Mouse (Mus musculus) heart, embryonic 14.5 days (tissue): ENCODE measurements at regions not wholly inside any gene's neighbourhood (a gene's known extent, or its start where the extent isn't known, plus 50 kb on each side); places are given as distances from the start of the nearest gene placed in this dataset.
"Not testable (repeated sequence)": the region's sequence is repeated elsewhere in the genome, so short reads cannot be mapped to it uniquely, and the experiment has no call there.

Experiments
- ATAC-seq: fragments of 200-750 bp; cut with Nextera tagmentation; 2 replicates; pipeline ENCODE4 v1.8.0; 2017; ENCODE audit warnings: low read depth, moderate TSS enrichment; ENCODE audit not compliant: insufficient number of reproducible peaks, insufficient read depth, low FRiP score
- H3K27ac ChIP-seq, 2 experiments: fragments of 200-500 bp in 1 of 2; fragments of 300-500 bp in 1 of 2; sonication (generic) in 1 of 2; replicated peaks in 1 of 2; 2 replicates each; pipeline ENCODE4 v1.5.1; 2012 to 2014; ENCODE audit warnings: low read depth in 2 of 2, low read length in 2 of 2, control low read depth in 1 of 2, mild to moderate bottlenecking in 1 of 2, mixed read lengths in 1 of 2; ENCODE audit not compliant: control insufficient read depth in 1 of 2, insufficient read depth in 1 of 2
- H3K27me3 ChIP-seq: fragments of 300-500 bp; sonication (generic); 2 replicates; pipeline ENCODE4 v1.6.1; 2014; ENCODE audit warnings: mild to moderate bottlenecking, low read length, control low read depth; ENCODE audit not compliant: control insufficient read depth, insufficient read depth
- H3K36me3 ChIP-seq: fragments of 300-500 bp; sonication (generic); 2 replicates; pipeline ENCODE4 v1.6.1; 2014; ENCODE audit warnings: mild to moderate bottlenecking, control low read depth, low read length, mixed read lengths; ENCODE audit not compliant: control insufficient read depth, insufficient read depth
- H3K4me1 ChIP-seq, 2 experiments: fragments of 200-500 bp in 1 of 2; fragments of 300-500 bp in 1 of 2; sonication (generic) in 1 of 2; 2 replicates each; pipeline ENCODE4 v1.6.1; 2012 to 2014; ENCODE audit warnings: low read length in 2 of 2, control low read depth in 1 of 2, mixed read lengths in 1 of 2; ENCODE audit not compliant: control insufficient read depth in 2 of 2, insufficient read depth in 2 of 2
- H3K4me2 ChIP-seq: fragments of 300-500 bp; sonication (generic); 2 replicates; pipeline ENCODE4 v1.6.1; 2014; ENCODE audit warnings: mild to moderate bottlenecking, low read length
- H3K4me3 ChIP-seq, 2 experiments: fragments of 200-500 bp in 1 of 2; fragments of 300-500 bp in 1 of 2; sonication (generic) in 1 of 2; 2 replicates each; pipeline ENCODE4 v1.5.1; 2012 to 2014; ENCODE audit warnings: low read length in 2 of 2, mild to moderate bottlenecking in 2 of 2, control low read depth in 1 of 2, low read depth in 1 of 2, moderate library complexity in 1 of 2; ENCODE audit not compliant: control insufficient read depth in 1 of 2, insufficient read depth in 1 of 2
- H3K9ac ChIP-seq: fragments of 300-500 bp; sonication (generic); 2 replicates; pipeline ENCODE4 v1.6.1; 2014; ENCODE audit warnings: mild to moderate bottlenecking, low read length
- H3K9me3 ChIP-seq: fragments of 300-500 bp; sonication (generic); 2 replicates; pipeline ENCODE4 v1.6.1; 2016; ENCODE audit warnings: low read length, control low read depth; ENCODE audit not compliant: control insufficient read depth
- WGBS: fragments of 180-500 bp; shearing (Covaris S2); extraction: QIAGEN DNeasy Blood & Tissue Kit; methylation state at CpG from one replicate; pipeline ENCODE4 v1.1.7; 2014; 5-methylcytosine and 5-hydroxymethylcytosine counted together

DNA sequence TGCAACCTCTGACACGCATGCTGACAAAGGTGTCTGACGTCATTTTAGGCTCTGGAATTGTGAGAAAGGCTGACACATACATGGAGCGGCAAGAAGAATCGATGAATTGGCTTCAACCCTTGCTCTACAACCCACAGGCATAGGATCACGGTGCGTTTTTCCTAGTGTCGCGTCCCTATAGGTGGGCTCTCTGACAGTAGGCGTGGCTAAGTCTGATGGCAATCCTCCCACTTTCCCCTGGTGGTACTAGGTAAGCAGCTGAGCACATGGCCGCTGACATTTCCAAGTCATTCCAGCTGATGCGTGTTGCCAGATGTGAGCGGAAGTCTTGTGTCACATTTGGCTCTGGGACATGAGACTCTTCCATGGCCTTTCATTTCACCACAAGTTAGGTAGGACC, 89.1 kb upstream of the Mdm1 start:
- Histone ChIP-seq H3K9ac (no peak overlapping the region), H3K36me3 (no peaks in the 10 kb centered on the region), H3K9me3 (no peaks in the 10 kb centered on the region), H3K4me3 (no peak overlapping the region), H3K4me2 (no peak overlapping the region), H3K27ac (no peak overlapping the region), H3K27me3 (no peaks in the 10 kb centered on the region), H3K4me1 (no peaks in the 10 kb centered on the region; a peak in 1 of 4 replicates)
- no peak for ATAC-seq
- 80% methylated on average over 12 of the region's 12 CpGs for WGBS

DNA sequence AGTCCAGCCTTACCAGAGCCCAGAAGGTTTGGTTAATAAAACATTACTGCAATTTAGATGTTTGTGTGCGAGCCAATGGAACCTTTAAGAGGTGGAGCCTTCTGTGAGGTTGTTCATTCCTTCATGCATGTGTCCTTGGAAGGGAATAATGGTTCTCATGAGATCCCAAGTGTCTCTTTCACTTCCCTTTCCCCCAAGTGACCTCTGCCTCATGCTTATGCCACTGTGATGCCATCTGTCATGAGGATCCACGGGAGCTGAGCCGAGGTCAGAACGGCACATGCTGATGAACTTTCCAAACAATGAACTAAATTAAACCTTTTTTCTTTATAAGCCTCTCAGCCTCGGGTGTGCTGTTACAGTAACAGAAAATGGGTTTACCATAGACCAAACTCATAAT, 88.6 kb upstream of the Mdm1 start:
- H3K27me3 ChIP-seq: no peaks in the 10 kb centered on the region
- H3K36me3 ChIP-seq: no peaks in the 10 kb centered on the region
- WGBS: 86% methylated on average over 5 of the region's 5 CpGs
- H3K4me1 ChIP-seq: no peaks in the 10 kb centered on the region; a peak in 1 of 4 replicates
- no peak overlapping the region for H3K4me3 ChIP-seq
- H3K4me2 ChIP-seq: no peak overlapping the region
- no peak overlapping the region for H3K27ac ChIP-seq
- no peak overlapping the region for H3K9ac ChIP-seq
- no peak for ATAC-seq
- no peaks in the 10 kb centered on the region for H3K9me3 ChIP-seq

DNA sequence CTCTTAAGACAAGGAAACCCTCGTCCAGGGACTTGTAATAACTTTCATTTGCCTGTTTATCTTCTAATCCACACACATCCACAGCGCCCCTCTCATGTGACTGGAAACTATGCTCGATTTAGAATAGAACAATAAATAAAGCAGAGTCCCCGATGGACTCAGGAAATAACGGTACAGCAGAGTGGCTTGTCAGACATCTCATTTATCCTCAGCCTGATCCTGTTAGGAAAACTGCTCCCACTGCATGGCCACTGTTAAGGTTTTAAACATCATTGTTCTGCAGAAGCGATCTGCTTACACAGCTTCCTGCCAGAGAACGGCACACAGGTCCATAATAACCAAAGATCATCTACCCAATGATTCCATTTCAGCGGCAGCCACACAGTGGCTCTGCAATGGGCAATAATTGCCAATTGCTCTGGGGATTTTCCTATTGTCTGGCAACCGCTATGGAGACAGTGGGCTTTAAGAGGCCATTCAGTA, 84.8 kb upstream of the Mdm1 start:
- WGBS: 47% methylated on average over 9 of the region's 9 CpGs
- H3K4me2 ChIP-seq: no peak overlapping the region
- no peaks in the 10 kb centered on the region for H3K9me3 ChIP-seq

DNA sequence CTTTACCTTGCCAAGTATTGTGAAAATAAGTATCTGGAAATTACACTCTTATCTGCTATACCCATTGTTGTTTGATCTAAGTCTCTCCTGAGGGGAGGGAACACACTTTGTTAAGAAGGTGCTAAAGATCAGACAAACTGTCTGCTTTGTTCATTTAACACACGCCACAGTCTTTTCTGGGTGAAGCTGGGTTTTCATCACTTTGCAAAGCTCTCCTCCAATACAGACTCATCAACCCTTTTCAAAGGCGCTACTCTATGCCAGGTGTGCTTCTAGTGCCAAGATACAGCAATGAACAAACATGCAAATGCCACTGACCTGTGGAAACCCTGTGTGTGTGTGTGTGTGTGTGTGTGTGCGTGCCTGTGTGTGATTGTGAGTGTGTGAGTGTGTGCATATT, 84.1 kb upstream of the Mdm1 start:
- Histone ChIP-seq H3K36me3 (no peaks in the 10 kb centered on the region), H3K27ac (no peak overlapping the region), H3K9ac (no peak overlapping the region), H3K4me2 (no peak overlapping the region), H3K9me3 (0 out of 2 replicates have a peak, but pooled peaks cover 5% of the 10 kb centered on the region), H3K27me3 (no peaks in the 10 kb centered on the region), H3K4me1 (no peaks in the 10 kb centered on the region), H3K4me3 (no peak overlapping the region)
- 63% methylated on average over 3 of the region's 3 CpGs for WGBS
- no peak for ATAC-seq

More for the DNA sequence above, 84.8 kb upstream of the Mdm1 start:
- Histone ChIP-seq H3K27ac (no peak overlapping the region), H3K27me3 (no peaks in the 10 kb centered on the region), H3K9ac (no peak overlapping the region), H3K4me1 (no peaks in the 10 kb centered on the region), H3K4me3 (no peak overlapping the region), H3K36me3 (no peaks in the 10 kb centered on the region)
- no peak for ATAC-seq

DNA sequence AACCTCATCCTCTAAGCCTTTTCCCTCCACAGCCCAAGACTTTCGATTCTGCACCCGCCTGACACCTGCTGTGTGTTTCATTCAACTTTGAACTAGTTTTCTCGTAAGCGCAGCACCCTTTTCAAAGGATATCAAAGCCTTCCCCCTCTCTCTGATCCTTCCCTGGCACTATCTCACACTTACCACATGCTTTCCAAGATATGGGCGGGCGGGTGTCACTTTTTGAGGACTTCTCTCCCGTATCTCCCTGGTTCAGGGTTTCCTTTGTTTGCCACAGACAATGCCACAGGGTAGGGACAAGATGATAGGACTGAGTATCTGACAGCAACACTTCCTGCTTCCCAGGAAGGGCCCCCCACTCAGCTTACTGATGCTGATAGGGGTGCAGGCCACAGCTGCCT, 76.8 kb upstream of the Mdm1 start:
- peaks cover 9% of the 10 kb centered on the region for H3K9me3 ChIP-seq
- no peak overlapping the region for H3K27ac ChIP-seq
- H3K4me2 ChIP-seq: no peak overlapping the region
- WGBS: 30% methylated on average over 7 of the region's 7 CpGs
- H3K4me1 ChIP-seq: peaks cover 0 to 3% of the 10 kb centered on the region in 2 experiments; a peak in 1 of 4 replicates
- peak; percentile 81 for ATAC-seq
- no peaks in the 10 kb centered on the region for H3K36me3 ChIP-seq
- H3K4me3 ChIP-seq: no peak overlapping the region
- no peaks in the 10 kb centered on the region for H3K27me3 ChIP-seq
- H3K9ac ChIP-seq: no peak overlapping the region

DNA sequence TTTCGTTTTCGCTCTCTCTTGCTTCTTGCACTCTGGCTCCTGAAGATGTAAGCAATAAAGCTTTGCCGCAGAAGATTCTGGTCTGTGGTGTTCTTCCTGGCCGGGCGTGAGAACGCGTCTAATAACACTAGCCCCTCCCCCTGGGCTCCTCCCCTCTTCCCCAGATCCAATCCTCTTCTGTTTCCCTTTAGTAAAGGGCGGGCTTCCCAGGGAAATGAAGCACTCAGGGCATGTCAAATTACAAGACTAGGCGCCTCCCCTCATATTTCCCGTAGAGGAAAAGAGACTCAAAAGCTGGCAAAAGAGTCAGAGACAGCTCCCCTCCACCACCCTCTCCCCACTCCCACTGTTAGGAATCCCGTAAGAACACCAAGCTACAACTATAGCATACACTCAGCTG, 65.3 kb upstream of the Mdm1 start:
- not testable (repeated sequence) for ATAC-seq, H3K4me2 ChIP-seq
- 87% methylated on average over 8 of the region's 11 CpGs for WGBS

DNA sequence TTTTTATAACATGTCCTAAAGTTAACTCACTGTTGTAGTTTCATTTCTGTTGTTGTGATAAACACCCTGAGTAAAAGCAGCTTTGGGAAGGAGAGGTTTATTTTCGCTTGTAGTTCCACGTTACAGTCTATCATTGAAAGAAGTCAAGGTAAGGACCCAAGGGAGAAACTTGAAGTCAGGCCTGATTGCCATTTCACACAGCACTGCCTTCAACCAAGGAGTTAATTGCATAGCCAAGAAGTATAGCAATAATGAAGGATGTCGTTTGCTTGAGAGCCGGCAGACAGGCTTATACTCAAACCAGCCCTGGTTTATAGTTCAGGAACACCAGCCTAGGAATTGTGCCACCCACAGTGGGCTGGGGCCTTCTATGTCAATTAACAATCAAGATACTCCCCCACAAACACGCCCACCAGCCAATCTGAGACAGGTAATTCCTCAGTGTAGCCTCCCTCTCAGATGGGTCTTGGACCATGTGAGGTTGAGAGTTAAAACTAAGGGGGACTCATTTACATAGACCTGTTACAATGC, 59.9 kb upstream of the Mdm1 start:
- no peak for ATAC-seq

More for the DNA sequence above, 65.3 kb upstream of the Mdm1 start:
- not testable (repeated sequence) for H3K9me3 ChIP-seq, H3K4me3 ChIP-seq, H3K27ac ChIP-seq, H3K4me1 ChIP-seq, H3K36me3 ChIP-seq, H3K9ac ChIP-seq, H3K27me3 ChIP-seq

More for the DNA sequence above, 59.9 kb upstream of the Mdm1 start:
- no peak overlapping the region for H3K9ac ChIP-seq
- no peak overlapping the region for H3K4me3 ChIP-seq
- H3K27ac ChIP-seq: no peak overlapping the region
- H3K9me3 ChIP-seq: 0 out of 2 replicates have a peak, but pooled peaks cover 6% of the 10 kb centered on the region
- no peaks in the 10 kb centered on the region for H3K4me1 ChIP-seq
- no peak overlapping the region for H3K4me2 ChIP-seq
- H3K36me3 ChIP-seq: no peaks in the 10 kb centered on the region
- WGBS: 76% methylated on average over 5 of the region's 5 CpGs
- no peaks in the 10 kb centered on the region for H3K27me3 ChIP-seq
